Mouse (Mus musculus) brown adipose tissue, adult 24 weeks (tissue): ENCODE results near the gene Bicral. TPM values are rescaled to one million over a fixed set of nuclear protein-coding genes. Genes with fewer than 3 reads are reported as not detected.
"Not testable (repeated sequence)": the region's sequence is repeated elsewhere in the genome, so short reads cannot be mapped to it uniquely, and the experiment has no call there.

Experiments used
- H3K27ac ChIP-seq: fragments of 200-500 bp; replicated peaks from 2 replicates; pipeline ENCODE4 v1.5.1; 2012; ENCODE audit warnings: low read depth, mild to moderate bottlenecking, low read length
- H3K4me1 ChIP-seq: fragments of 200-500 bp; 2 replicates; pipeline ENCODE4 v1.6.1; 2012; ENCODE audit warnings: low read length, mixed read lengths; ENCODE audit not compliant: control insufficient read depth, insufficient read depth, insufficient read length
- H3K4me3 ChIP-seq: fragments of 200-500 bp; 2 replicates; pipeline ENCODE4 v1.5.1; 2012; ENCODE audit warnings: low read depth, mild to moderate bottlenecking, low read length, moderate library complexity; ENCODE audit not compliant: insufficient read depth
- polyA plus RNA-seq: library from polyadenylated mRNA; stranded (reverse); fragments of >200 nt; gene quantifications from 2 replicates; pipeline ENCODE4 v1.2.4, GENCODE M21; 2012; ENCODE audit not compliant: missing spikeins, insufficient read depth, insufficient read length

Bicral gene
- polyA plus RNA-seq, 1 experiment = 9.8 TPM

DNA sequence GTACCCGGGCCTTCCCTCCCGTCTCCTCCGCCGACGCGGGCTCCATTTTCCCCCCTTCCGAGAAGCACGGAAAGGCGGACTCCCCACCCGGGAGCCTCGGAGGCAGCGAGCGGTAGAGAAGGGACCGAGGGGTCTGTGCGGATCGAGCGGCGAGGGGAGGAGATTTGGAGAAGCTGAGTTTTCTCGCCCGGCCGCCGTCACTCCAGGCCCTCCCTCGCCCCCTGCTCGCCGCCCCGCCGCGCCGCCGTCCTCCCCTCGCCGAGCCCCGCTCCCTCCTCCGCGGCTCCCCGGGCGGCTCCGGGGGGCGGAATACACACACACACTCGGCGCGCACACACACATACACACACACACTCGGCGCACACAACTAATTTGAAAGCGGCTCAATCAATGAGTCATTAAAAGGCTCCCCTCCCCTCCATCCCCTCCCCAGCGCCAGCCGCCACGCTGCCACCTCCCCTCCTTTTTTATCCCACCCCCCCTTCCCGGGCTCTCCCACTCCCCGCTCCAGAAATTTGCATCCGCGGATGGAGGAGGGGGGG is 850 bp downstream of the Bicral start:
- peak overlapping the region; percentile 97 for H3K27ac ChIP-seq
- H3K4me1 ChIP-seq = peaks cover 18% of the 10 kb centered on the region
- H3K4me3 ChIP-seq = peak overlapping the region; percentile 98

DNA sequence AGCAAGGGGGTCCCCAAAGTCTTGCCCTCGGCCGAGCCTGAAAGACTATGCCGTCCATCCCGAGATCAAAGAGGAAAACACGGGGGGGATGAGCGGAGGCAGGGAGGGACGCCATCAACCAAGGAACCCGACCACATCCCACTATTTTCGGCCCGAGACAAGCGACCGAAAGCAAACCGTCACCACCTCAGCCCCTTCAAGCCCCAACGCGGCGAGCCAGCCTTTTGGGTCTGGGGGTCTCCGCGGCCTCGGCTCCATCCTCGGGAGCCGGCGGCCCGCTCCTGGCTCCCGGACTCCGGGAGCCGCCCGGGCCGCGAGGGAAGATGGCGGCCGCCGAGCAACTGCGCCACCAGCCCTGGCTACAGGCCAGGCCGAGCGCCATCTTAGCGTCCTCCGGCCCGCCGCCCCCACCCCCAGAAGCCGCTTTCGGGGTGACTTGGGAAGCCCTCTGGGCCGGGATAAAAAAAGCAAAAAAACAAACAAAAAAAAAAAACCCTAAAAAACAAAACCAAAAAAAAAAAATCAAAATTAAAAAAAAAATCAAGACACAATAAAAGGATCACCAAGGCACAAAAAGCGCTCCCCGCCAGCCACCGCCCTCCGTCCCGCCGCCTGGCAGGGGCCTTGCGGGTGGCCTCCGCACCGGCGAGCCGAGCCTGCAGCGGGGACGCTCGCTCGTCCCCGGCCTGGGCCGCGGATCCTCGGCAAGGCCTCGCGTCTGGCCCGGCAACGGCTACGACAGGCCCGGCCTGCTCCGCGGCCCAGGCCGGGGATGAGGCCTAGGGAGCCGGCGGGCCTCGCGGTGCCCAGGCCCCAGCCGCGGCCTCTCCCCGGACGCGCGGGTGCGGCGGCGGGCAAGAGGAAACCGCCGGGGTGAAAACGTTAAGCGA is 1.6 kb downstream of the Bicral start:
- H3K4me1 ChIP-seq = peaks cover 18% of the 10 kb centered on the region
- H3K4me3 ChIP-seq = peak overlapping the region; percentile 98
- peak overlapping the region; percentile 97 for H3K27ac ChIP-seq

DNA sequence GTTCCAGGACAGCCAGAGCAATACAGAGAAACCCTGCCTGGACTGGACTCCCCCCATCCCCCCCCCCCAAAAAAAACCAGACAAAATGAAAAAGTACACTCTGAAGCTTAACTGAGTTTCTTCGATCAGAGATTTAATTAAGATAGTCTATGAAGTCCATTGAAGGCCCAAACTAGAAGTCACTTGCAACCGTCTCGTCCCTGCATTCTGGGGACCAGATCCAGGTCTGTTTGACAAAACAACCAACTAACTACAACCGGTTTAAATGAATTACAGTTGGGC is 2.2 kb downstream of the Bicral start:
- peak overlapping the region; percentile 98 for H3K4me3 ChIP-seq
- H3K4me1 ChIP-seq = peaks cover 18% of the 10 kb centered on the region
- peak overlapping the region; percentile 97 for H3K27ac ChIP-seq

DNA sequence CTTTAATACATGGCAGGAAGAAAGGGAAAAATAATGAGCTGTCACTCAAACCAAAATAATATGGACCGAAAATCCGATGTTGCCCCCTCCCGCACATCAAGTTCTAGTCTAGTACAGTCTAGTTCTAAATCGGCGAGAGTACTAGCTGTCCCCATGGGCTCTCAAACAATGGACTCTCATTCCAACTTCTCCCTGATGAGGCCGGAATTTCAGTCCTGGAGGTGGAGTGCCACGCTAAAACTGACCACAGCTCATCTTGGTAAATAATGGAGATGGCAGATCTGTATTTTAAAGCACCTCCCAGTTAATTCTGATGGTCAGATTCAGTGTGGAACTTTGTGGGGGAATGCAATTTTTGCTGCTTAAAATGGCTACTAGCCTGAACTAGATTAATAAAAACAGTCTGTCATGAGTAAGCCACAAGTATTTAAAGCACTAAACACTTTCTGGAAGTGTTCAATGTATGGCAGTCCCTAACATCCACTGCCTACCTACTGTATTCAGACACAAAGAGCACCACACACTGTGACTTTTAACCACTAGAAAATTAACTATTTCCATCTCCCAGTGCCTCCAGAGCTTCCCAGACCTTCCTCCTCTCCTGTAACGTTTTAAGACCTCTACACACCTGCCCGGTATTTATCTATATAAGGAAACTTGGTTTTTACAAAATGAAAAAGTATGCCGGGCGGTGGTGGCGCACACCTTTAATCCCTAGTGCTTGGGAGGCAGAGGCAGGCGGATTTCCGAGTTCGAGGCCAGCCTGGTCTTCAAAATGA is 2.8 kb downstream of the Bicral start:
- peak overlapping the region; percentile 98 for H3K4me3 ChIP-seq
- peak overlapping the region; percentile 97 for H3K27ac ChIP-seq
- peaks cover 18% of the 10 kb centered on the region for H3K4me1 ChIP-seq

- Histone ChIP-seq H3K4me3 (peak overlapping the region; percentile 27), H3K27ac (peak overlapping the region; percentile 69), H3K4me1 (peaks cover 18% of the 10 kb centered on the region)
Observed at GRCm38 (mm10) chr17:46854640-46855110, 3.6 kb downstream of the Bicral start.

- peaks cover 18% of the 10 kb centered on the region for H3K4me1 ChIP-seq
- H3K27ac ChIP-seq = peak overlapping the region; percentile 69; the same call in 1 of the 2 replicates
- no peak overlapping the region for H3K4me3 ChIP-seq
Observed at GRCm38 (mm10) chr17:46854096-46854495, 4.2 kb downstream of the Bicral start.

GRCm38 (mm10) chr17:46853281-46853680 is 5.0 kb downstream of the Bicral start:
- peak overlapping the region; percentile 24; the same call in 1 of the 2 replicates for H3K27ac ChIP-seq
- H3K4me1 ChIP-seq = peaks cover 18% of the 10 kb centered on the region

GRCm38 (mm10) chr17:46852725-46853124 is 5.6 kb downstream of the Bicral start:
- no peak overlapping the region for H3K4me3 ChIP-seq
- H3K27ac ChIP-seq = no peak overlapping the region
- peaks cover 18% of the 10 kb centered on the region for H3K4me1 ChIP-seq

More at GRCm38 (mm10) chr17:46853281-46853680, 5.0 kb downstream of the Bicral start:
- H3K4me3 ChIP-seq = no peak overlapping the region

DNA sequence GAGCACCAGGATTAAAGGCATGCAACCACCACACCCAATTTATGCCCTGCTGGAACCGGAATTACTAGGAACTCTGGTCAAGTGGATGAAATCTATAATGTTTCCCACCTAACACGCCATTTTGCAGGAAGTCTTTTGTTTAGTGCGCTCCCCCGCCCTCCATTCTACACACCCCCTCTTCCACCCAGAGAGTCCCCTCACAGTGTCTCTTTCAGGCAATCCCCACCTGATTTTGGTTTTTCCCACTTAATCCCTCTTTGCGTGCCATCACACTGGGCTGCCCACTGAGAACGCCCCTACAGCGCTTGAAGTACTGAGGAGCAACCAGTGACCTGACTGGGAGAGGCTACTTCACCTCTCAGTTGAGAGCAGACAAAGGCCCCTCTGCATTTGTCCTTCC is 11.1 kb downstream of the Bicral start:
- no peak overlapping the region for H3K4me3 ChIP-seq
- H3K27ac ChIP-seq = no peak overlapping the region
- no peaks in the 10 kb centered on the region for H3K4me1 ChIP-seq

GRCm38 (mm10) chr17:46846573-46846972 is 11.7 kb downstream of the Bicral start:
- H3K27ac ChIP-seq, H3K4me3 ChIP-seq, H3K4me1 ChIP-seq: not testable (repeated sequence)

DNA sequence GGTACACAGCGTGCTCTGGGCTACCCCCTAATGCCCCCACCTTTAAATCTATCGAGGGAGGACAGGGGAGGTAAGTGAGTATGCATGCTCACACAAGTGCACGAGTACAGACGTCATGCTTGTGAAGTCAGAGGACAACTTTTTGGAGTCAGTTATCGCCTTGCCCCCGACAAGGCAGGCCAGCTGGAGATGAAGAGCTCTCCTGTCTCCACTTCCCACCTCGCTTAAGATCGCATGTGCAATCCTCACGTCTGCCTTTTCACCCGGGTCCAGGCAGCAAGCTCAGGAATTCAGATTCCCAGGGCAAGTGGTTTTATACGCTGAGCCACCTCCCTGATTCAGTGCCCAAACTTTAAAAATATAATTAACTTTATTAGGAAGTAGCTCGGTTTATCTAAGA is 13.0 kb downstream of the Bicral start:
- Histone ChIP-seq H3K4me1 (no peaks in the 10 kb centered on the region), H3K27ac (no peak overlapping the region), H3K4me3 (no peak overlapping the region)

GRCm38 (mm10) chr17:46844811-46845210 is 13.5 kb downstream of the Bicral start:
- no peaks in the 10 kb centered on the region for H3K4me1 ChIP-seq
- no peak overlapping the region for H3K4me3 ChIP-seq
- no peak overlapping the region for H3K27ac ChIP-seq

DNA sequence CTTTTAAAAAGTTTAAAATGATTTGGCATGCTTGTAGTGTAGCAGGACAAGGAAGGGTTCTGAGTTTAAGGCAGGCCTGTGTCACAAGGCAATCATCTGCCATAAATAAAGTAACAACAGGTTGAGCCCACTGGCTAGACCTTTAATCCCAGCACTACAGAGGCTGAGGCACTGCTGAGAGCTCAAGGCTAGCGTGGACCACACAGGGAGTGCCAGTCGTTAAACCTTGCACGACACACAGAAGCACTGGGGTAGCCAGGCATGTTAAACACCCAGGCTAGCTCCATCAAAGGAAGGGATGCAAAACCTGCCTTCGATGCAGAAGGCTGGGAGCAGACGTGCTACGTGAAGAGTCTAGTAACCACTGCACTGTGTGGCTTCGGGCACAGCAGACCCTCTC is 14.6 kb downstream of the Bicral start:
- no peak overlapping the region for H3K27ac ChIP-seq

DNA sequence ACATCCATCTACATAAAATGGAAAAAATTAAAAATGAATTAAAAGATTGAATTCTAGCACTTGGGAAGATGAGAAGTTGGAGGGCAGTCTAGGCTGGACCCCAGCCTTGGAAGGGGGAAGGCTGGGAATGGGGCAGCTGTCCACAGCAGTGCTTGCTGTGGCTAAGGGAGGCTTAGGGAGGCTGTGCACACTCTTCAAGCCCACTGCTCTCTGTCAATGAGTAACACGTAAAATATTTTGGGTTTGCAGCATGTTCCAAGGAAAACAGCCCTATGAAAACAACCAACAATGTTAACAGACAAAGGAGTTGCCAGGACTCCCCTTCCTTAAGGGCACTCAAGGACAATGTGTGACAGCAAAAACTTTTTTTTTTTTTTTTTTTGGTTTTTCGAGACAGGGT is 15.3 kb downstream of the Bicral start:
- no peak overlapping the region for H3K4me3 ChIP-seq
- no peaks in the 10 kb centered on the region for H3K4me1 ChIP-seq
- H3K27ac ChIP-seq = no peak overlapping the region

More for the DNA sequence above, 14.6 kb downstream of the Bicral start:
- H3K4me1 ChIP-seq = no peaks in the 10 kb centered on the region
- no peak overlapping the region for H3K4me3 ChIP-seq

DNA sequence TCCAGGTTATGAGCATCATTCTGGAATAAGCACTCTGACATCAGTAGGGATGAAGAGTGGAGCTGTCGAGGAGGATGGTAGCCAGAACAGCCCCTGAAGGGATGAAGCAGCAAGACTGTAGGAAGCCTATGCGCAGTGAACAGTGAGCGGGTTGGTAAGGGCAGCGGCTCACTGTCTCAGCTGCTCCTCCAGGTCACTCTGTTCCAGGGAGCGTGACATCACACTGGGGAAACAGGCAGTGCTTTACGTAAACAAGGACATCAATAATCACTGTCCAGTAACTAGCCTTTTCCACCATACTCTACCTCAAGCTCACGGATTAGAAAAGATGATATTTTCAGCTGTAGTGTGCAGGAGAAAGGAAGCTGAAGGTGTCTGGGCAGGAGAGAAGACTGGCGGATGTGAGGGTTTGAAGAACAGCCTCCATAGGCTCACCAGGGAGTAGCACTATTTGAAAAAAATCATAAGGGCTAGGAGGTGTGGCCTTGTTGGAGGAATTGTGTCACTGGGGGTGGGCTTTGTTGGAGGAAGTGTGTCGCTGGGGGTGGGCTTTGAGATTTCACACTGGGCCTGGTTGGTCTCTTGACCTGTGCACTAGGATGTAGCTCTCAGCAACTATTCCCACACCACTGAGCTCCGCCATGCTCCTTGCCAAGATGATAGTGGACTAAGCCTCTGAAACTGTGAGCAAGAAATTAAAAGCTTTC is 17.8 kb downstream of the Bicral start:
- H3K4me3 ChIP-seq = no peak overlapping the region
- no peak overlapping the region for H3K27ac ChIP-seq
- no peaks in the 10 kb centered on the region for H3K4me1 ChIP-seq
